Mouse (Mus musculus): ENCODE measurements around the gene Uprt. TPM values are rescaled to one million over a fixed set of nuclear protein-coding genes. Genes with fewer than 3 reads are reported as not detected.

Uprt gene
- 10 to 100 TPM in 1 of 2 experiments, 1 to 10 TPM in 1; 8.9 to 11.0 TPM for total RNA-seq (2021)
- long read RNA-seq, experiment 1, partial matches to known transcripts, result 0 of 2 reads
- long read RNA-seq, experiment 1, other reads (novel, unspliced or antisense), result 0 of 2 reads
- long read RNA-seq, experiment 2, partial matches to known transcripts, result 0 of 1 reads
- long read RNA-seq, experiment 2, other reads (novel, unspliced or antisense), result 0 of 1 reads

- no peak for TF ChIP-seq CTCF (IDR thresholded peaks at IDR 0.05)
- peak; percentile 83 for DNase-seq
- intact Hi-C loops (cut with DNase I), result loop anchor here (5.0 to 10.0 kb wide), 2 partner anchors 71 to 128 kb away; partner anchors contain the start of gene Abcb7
- H3K27ac ChIP-seq, result peak within 1 kb of the TSS; percentile 88
- peak within 1 kb of the TSS; percentile 80 for H3K4me3 ChIP-seq
Measured at GRCm38 (mm10) chrX:104482572-104483443, at the start of gene Uprt. Uprt (plus strand) TSS chrX:104482818.

- intact Hi-C loops (cut with DNase I), result no loop called here
- TF ChIP-seq CTCF (IDR thresholded peaks at IDR 0.05), result no peak
- Histone ChIP-seq H3K27ac (no peak overlapping the region), H3K4me3 (no peak overlapping the region)
- DNase-seq, result no peak
Measured at GRCm38 (mm10) chrX:104433456-104433855, 49.2 kb upstream of the Uprt start.

GRCm38 (mm10) chrX:104452433-104452832 is 30.2 kb upstream of the Uprt start:
- TF ChIP-seq CTCF (IDR thresholded peaks at IDR 0.05), result no peak
- Histone ChIP-seq H3K27ac (no peak overlapping the region), H3K4me3 (no peak overlapping the region)
- intact Hi-C loops (cut with DNase I), result no loop called here
- no peak for DNase-seq

GRCm38 (mm10) chrX:104461755-104462154 is 20.9 kb upstream of the Uprt start:
- no peak overlapping the region for H3K4me3 ChIP-seq
- TF ChIP-seq CTCF (IDR thresholded peaks at IDR 0.05), result no peak
- DNase-seq, result peak; percentile 37
- intact Hi-C loops (cut with DNase I), result no loop called here
- peak overlapping the region; percentile 16; the same call in 1 of the 2 replicates for H3K27ac ChIP-seq

GRCm38 (mm10) chrX:104464376-104464775 is 18.2 kb upstream of the Uprt start:
- H3K27ac ChIP-seq, result no peak overlapping the region
- TF ChIP-seq CTCF (IDR thresholded peaks at IDR 0.05), result no peak
- DNase-seq, result no peak
- intact Hi-C loops (cut with DNase I), result no loop called here
- no peak overlapping the region for H3K4me3 ChIP-seq

- DNase-seq, result no peak
- TF ChIP-seq CTCF (IDR thresholded peaks at IDR 0.05), result no peak
- Histone ChIP-seq H3K27ac (no peak overlapping the region), H3K4me3 (no peak overlapping the region)
- intact Hi-C loops (cut with DNase I), result no loop called here
Measured at GRCm38 (mm10) chrX:104478041-104478440, 4.6 kb upstream of the Uprt start.

- Histone ChIP-seq H3K27ac (peak overlapping the region; percentile 88), H3K4me3 (peak overlapping the region; percentile 80)
- intact Hi-C loops (cut with DNase I), result loop anchor here (5.0 to 10.0 kb wide), 2 partner anchors 71 to 129 kb away; partner anchors contain the start of gene Abcb7
- DNase-seq, result no peak
- TF ChIP-seq CTCF (IDR thresholded peaks at IDR 0.05), result no peak
Measured at GRCm38 (mm10) chrX:104483444-104483808, 808 bp downstream of the Uprt start.

GRCm38 (mm10) chrX:104485596-104485995 is 3.0 kb downstream of the Uprt start:
- no peak overlapping the region for H3K27ac ChIP-seq
- intact Hi-C loops (cut with DNase I), result loop anchor here (10.0 kb wide), 1 partner anchor 131 kb away; no protein-coding TSS in a partner anchor
- DNase-seq, result no peak
- TF ChIP-seq CTCF (IDR thresholded peaks at IDR 0.05), result no peak
- no peak overlapping the region for H3K4me3 ChIP-seq

- no peak for TF ChIP-seq CTCF (IDR thresholded peaks at IDR 0.05)
- DNase-seq, result no peak
- Histone ChIP-seq H3K27ac (no peak overlapping the region), H3K4me3 (no peak overlapping the region)
- intact Hi-C loops (cut with DNase I), result loop anchor here (10.0 kb wide), 1 partner anchor 133 kb away; no protein-coding TSS in a partner anchor
Measured at GRCm38 (mm10) chrX:104488036-104488435, 5.4 kb downstream of the Uprt start.

GRCm38 (mm10) chrX:104488870-104489467 is 6.4 kb downstream of the Uprt start:
- intact Hi-C loops (cut with DNase I), result loop anchor here (10.0 kb wide), 1 partner anchor 134 kb away; no protein-coding TSS in a partner anchor
- no peak overlapping the region for H3K4me3 ChIP-seq
- TF ChIP-seq CTCF (IDR thresholded peaks at IDR 0.05), result no peak
- H3K27ac ChIP-seq, result no peak overlapping the region
- DNase-seq, result no peak

GRCm38 (mm10) chrX:104489626-104490355 is 7.2 kb downstream of the Uprt start:
- intact Hi-C loops (cut with DNase I), result loop anchor here (10.0 kb wide), 1 partner anchor 135 kb away; no protein-coding TSS in a partner anchor
- H3K27ac ChIP-seq, result no peak overlapping the region
- no peak overlapping the region for H3K4me3 ChIP-seq
- no peak for DNase-seq
- no peak for TF ChIP-seq CTCF (IDR thresholded peaks at IDR 0.05)

GRCm38 (mm10) chrX:104501765-104502164 is 19.1 kb downstream of the Uprt start:
- no peak for TF ChIP-seq CTCF (IDR thresholded peaks at IDR 0.05)
- no peak for DNase-seq
- Histone ChIP-seq H3K27ac (no peak overlapping the region), H3K4me3 (no peak overlapping the region)
- intact Hi-C loops (cut with DNase I), result no loop called here
